Mouse (Mus musculus) fat pad, adult 2 months (tissue): ENCODE measurements at regions not wholly inside any gene's neighbourhood (a gene's known extent, or its start where the extent isn't known, plus 50 kb on each side); places are given as distances from the start of the nearest gene placed in this dataset.

Experiments used
- DNase-seq: peaks from one replicate; pipeline ENCODE4 v3.0.0-alpha.2; 2011; ENCODE audit warnings: low read depth, low spot score; ENCODE audit errors: extremely low read depth

DNA sequence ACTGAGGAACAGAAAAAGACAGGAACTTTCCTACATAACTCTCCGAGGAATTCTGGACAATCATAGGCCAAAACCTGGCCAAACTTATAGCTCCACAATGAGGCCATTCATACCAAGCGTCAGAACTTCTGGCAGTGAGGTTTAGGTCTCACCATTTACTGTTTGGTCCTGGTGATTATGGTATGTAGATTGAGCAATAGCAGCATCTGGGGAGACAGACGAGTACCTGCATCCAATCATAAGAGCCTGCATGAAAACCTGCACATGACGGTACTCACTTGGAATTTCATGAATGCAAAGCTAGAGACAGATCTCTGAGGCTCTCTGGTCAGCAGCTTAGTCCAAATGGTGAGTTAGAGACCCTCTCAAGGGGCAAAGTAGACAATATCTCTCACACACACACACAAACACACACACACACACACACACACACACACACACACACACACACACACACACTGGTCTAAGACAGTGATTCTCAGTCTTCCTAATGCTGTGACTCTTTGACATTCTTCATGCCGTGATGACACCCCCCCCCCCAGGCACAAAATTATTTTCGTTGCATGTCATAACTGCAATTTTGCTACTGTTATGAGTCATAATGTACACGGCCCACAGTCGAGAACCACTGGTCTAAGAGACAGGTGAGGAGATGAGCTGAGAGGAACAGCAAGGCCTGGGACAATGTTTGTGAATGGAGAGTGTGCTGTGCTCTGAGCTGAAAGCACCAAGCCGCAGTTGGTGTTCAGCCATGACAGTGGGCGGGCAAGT is 522.6 kb upstream of the Atp11b start:
- DNase-seq, result no peak

DNA sequence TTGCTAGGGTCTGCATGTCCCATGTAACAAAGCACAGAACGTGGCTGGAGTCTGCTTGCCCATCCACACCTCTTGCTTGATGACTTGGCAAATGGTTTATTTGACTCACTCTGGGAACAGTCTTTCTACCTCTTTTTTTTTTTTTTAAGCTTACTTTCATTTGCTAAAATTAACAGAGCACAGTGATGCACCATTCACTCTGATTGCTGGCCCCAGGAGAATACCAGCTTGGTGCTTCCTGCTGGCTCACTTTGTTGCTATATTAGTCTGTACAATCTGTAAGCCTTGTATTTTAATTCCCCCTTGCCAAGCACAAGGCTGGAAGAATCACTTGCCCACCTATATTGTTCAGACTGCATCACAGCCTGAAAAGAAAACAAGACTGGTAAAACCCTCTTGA is 521.4 kb upstream of the Atp11b start:
- no peak for DNase-seq

DNA sequence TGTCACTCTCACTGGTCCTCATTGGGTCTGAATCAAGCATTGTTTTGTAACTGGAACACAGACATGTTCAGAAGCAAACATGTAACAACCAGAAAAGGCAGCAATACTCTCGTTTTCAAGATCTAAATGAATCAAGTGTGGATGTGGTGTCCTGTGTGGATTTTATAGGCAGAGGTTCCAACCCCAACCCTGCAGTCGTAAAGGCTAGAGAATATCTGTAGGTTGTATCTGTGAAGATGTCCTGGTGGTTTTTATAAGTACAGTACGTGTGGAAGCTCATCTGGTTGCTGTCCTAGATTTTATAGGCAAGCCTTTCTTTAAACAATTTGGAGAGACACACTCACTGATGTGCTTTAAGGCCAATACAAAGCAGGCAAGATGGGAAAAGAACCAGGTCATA is 518.8 kb upstream of the Atp11b start:
- no peak for DNase-seq

DNA sequence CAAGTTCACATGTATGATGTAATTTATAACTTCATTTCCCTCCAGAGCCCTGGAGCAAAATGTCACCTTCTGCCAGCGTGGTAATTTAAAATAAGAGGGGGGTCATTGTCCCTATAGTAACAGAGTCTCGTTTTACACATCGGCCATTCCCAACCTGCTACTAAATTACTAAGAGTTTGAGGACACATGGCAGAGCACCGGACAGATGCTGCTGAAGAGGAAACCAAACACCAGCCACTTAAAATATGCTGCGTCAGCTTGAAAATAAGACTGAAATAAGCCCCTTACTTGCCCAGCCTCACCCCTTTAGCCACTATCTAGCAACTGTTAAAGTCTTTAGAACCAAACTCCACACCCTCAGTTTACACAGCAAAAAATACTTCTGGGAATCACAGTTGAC is 518.1 kb upstream of the Atp11b start:
- no peak for DNase-seq

DNA sequence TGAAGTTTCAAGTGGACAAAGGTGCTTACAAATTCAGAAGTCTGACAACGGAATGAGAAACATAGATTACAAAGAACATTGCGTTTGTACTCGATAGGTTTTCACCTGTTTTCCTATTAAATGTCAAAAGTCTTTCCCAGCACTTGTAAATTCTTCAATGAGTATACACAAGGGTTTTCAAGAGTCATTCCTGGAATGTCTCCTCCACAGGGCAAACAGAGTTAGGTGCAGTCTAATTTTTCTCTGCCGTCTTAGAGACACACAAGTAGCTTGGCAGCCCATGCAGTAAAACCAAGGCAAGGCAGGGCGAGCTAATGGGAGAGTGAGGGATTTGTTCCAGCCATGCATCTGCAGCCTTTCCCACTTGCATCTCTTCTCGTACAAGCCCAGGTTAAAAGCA is 516.6 kb upstream of the Atp11b start:
- no peak for DNase-seq

DNA sequence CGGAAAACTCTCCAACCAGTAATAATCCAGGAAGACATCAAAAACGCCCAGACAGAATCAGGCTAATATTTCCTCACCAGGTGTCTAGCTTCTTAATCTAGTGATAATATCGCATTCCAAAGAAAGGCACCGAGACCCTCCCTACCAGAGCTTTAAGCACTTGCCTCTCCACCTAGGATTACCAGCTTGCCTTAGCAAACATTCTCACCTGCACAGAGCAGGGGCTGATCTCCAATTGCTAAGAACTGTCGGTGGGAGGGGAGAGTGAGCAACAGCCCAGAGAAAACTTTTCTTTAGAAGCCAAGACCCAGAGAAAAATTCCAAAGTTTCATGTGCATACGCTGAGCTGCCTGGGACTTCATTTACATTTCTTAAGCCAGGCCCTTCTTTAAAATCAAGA is 511.6 kb upstream of the Atp11b start:
- DNase-seq, result no peak

DNA sequence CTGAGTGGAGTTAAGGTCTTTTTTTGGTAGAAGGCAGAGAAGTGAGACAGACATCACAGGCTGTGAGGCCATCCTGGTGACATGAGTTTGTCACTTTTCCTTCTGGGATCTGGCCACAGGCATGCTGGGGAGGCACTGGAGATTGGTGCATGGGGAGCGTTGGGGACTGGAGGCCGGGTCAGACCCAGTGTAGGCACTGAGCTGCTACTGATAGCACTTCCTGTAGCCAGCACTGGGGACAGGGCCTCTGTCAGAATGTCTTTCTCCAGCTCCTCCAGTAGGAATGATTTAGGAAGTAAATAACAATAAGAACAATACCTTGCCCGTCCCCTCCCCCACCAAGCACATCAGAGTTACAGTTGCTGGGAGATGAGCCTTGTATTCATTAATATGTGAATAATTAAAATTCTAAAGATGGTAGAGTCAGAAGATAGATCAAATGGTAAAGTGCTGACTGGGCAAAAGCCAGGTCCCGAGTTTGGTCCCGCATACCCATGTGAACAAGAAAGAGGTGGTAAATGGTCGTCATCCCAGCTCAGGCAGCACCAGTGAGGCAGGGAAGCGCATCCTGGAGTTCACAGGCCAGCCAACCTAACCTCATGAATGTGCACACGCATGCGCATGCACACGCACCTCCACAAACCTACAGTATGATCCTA is 510.9 kb upstream of the Atp11b start:
- DNase-seq, result no peak

DNA sequence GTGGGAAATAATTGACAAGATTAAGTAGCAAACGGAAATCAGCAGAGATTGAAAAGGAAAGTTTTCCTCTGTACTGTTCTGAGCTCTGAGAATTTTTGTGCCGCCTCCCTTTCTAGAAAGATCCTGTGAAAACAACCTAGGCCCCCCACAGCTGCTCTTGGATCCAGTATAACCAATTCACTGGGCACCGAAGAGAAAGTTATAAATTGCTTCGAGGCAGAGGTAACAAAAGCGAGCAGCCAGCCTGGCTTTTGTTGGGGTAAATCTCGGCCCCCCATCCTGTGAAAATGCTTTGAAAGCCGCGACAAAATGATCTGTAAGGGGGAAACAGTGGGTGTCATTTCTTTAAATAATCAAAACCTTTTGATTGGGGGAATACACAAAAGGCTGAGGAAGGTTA is 508.9 kb upstream of the Atp11b start:
- DNase-seq, result no peak

DNA sequence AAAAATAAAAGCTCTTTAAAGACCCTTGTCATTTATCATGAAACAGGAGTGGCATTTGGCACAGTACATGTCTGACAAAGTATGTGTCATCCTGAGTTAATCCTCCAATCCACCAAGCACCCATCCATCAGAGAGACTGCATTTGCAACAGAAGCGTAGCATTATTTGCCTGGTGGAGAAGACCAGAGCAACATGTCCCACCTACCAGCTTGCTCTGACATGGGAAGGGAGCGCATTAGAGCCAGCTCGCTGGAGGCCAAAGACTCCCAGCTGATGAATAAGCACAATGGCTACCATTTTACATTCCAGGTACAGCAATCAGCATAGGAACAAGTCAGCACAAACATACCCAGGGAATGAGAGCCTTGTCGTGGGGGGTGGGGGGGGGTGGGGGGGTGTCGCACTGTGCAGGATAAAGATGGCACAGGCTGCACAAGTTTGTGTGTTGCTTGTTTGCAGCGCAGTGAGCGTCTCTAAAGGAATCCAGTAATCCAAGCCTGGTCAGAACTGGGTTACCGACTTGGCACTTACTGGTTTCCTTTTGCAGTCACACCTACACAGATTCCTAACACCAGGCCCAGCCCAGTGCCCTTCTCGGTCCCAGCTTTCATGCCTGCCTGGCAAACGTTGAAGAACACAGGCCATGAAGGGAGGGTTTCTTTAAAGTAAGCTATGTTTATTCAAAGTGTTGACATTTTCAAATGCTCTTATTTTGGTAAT is 507.8 kb upstream of the Atp11b start:
- no peak for DNase-seq

DNA sequence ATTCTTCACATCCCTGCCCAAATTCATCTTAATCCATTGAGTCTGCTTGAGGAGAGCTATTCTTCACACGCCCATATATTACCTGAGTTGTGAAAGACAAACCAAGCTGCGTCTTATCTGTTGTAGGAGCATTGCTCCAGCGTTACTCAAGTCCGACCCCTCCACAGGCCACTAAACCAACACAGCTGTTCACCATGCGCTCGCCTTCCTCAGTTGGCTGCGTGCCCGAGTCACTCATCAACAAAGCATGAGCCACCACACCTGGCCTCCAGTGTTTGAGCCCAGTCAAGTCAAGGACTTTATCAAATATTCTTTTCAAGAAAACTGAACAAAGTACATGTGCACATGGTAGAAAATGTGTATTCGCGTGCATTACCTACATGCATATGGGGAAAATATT is 504.7 kb upstream of the Atp11b start:
- DNase-seq, result no peak

DNA sequence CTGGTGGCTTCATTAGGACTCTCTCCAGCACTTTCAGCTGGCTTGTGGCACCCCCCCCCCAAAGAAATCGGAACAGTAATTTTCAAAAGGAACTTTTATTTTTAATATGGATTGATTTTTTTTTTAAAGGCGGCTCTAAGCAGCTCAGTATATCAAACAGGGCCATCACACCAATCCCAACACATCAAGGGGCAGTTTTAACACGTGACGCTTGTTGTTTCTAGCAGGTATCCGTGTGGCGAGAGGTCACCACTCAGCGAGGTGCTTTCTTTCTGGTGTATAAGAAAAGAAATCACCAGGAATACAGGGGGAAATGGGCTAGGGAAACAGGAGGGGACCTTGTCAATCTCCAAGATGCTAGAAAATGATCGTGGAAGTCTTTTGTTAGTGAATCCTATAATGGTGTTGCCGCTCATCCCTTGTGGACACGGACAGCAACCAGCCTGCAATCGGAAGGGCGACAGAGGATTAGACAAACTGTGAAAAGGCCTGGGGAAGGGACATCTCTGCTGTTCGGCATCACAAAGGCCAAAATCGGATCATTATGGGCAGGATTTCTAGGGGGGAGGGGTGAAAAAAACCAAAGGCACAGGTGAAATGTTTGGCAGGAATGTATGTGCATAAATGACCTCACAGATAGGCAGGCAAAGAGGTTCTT is 503.7 kb upstream of the Atp11b start:
- no peak for DNase-seq

DNA sequence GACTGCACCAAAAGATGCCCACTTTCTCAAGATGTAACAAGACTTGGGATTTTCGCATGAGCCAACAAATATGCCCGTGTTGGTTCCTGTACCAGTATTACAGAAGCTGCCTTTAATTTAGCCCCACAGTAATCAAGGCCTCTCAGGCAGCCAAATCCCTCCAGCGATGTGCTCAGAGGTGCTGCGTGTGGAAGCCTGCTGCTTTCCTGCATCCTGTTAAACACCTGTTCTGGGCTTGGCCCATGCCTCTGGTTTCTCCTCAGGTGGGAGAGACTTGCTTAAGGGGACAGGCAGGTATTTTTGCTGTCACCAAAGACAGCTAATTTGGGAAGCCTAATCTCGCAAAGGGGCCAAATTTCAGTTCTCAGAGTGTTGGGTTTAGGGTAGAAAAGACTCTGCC is 500.0 kb upstream of the Atp11b start:
- peak; percentile 25 for DNase-seq

DNA sequence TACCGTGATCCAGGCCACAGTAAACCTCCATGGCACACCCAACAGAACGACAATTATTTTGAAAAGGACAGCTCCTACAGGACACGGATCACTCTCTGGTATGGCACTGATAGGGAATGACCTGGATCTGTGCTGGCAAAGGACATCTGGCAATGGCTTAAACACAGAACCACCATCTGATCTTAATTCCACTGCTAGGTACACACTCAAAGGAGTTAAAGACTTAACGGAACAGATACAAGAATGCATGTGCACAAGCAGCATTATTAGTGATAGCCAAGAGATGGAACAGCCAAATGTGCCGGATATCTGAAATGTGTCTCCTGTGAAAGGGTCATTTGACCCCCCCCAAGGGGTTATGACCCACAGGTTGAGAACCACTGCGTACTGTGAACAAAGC is 493.0 kb upstream of the Atp11b start:
- DNase-seq, result no peak

DNA sequence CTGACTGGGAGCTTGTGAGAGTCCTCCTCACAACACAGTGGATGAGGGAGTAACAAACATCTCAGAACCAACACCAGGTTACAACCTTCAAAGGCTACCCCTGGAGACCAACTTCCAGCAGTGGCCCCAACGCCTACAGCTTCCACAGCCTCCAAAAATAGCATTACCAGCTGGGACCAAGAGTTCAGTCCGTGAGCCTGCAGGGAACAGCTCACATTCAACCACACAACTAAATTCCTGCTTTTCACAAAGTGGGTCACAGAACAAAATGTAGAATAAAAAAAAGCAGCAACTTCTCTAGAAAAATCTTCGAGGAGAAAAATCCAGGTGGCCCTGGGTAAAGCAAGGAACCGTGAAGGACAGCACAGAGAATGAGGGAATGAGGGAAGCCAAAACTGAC is 485.0 kb upstream of the Atp11b start:
- no peak for DNase-seq

DNA sequence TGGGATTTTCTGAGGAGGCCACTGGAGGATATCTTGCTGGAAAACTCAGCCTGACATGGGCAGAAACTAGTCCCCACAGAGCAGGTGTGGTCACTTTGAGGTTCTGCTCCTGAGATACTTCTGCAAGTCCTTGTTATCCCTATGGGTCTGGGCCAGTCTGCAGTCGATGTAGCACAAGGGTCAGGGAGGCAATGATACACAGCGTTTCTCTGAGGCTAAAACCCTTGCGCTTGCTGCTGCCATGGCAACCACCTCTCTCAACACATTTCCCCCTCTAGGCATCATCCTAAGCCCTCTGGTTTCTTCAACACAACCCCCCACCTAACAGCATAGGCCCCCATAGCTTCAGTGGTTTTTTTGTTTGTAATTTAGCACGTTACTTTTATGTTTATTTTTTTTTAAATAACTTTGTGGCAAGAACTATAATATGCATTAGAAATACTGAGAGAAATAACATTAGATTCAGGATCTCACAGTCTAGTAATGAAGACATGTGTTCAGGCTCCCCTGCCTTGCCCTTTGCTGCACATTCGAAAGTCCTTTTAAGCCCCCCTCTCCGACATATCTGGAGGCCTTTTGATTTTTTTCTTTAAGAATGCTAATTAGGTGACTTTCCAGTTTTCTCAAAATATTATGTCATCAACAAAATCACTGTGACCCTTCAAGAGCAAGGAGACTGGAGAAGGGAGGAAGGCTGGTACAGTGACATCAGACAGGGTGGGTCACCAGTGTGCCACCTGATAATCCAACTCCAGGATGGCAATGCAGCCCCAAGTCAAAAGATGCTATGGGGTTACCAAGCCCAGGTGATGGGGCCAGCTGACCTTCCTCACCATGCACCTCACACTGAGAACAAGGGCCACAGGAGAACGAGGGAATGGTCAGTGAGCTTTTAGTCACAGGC is 483.7 kb upstream of the Atp11b start:
- DNase-seq, result no peak

DNA sequence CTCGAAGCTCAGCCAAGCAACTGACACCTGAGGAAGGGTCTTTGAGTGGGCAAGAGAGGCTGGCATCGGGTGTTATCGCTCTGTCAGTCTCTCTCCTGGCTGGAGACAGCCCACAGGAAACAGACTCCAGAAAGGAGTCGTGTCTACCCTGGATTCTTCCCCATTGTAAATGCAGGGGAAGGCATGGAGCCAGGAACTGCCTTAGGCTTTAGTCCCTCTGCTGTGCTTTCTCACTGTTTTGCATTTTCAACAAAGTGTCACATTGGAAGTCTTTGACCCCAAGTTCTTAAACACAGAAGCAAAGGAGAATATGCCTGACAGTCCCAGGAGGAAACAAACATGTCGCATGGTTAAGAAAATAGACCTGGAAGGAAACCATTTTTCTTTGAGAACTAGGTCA is 480.4 kb upstream of the Atp11b start:
- DNase-seq, result no peak

DNA sequence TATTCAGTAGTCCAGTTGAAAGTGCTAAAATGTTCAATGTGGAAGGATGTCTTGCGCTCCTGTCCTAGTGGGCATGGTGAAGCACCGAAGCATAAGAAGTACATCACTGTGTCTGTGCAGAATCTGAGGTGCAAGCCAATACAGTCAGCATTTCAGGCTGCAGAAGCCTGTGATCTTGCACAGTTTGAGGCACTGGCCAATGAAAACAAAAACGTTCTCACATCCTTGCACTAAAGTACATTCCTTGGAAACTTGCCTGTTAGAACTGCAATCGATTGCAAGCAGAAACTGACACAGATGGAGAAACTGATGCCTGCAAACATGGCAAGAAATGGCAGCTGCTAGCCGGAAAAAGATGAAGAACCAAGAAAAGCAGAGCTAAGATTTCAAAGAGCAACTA is 472.9 kb upstream of the Atp11b start:
- DNase-seq, result peak; percentile 47

DNA sequence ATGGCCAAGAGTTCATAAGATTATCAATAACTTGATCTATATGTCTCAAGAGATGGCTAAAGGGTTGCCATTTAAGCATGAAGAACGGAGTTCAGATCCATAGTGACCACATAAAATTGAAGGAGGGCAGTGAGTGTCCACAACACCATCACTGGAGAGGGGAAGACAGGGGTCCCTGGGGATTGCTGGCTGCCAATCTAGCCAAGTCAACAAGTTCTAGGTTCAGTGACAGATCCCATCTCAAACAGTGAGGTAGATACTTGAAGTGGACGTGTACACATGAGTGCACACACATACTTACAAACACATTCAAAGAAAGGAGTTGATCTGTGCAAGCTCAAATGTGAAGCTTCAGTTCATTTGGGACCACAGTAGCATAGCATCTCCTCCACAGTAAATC is 471.8 kb upstream of the Atp11b start:
- no peak for DNase-seq

DNA sequence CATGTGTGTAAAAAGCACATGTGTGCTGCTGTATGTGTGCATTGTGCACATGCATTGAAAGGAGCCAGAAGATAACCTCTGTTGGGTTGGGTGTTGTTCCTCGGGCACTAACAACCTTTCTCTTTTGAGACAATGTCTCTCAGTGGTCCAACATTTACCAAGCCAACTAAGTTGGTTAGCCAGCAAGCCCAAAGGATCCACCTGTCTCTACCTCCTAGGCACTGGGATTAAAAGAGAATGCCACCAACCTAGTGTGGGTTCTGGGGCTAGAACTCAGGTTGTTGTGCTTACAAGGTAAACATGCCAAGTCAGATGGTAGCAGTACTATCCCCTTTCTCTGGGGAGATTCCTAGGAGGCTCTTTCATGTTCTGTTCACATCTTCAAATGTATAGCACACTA is 459.1 kb upstream of the Atp11b start:
- DNase-seq, result no peak

DNA sequence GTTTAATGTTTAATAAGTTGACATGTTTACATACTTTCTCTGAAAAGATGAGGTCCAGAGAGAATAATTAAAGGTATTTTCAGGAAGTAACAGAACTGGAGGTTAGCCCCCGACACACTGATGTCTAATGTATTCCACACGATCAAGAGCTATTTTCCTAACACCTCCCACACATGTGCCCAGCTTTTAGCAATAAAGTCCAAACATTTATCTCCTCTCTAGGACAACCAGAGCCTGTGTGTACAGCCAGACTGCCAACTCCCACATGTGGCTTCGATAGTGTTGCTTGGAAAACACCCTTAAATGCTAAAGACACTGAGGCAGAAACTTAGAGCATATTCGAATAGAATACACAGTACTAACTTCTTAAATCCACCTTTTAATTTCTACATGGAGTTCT is 458.2 kb upstream of the Atp11b start:
- no peak for DNase-seq

DNA sequence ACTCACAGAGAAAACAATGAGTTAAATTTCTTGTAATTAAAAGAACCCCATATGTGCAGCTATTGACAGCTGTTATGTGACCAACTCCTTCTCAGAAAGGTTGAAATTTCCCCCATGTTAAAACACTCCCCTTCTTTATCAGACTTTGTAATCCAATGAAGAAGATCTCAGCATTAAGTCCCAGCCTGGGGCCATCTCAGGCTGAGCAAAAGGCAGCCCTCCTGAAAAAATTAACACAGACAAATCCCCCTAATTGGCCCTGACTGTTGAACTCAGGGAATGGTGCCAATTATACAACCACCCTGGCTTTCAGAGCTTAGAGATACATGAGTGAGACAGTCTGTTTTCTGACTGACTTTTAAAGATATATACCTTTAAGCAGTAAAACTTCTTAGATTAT is 454.9 kb upstream of the Atp11b start:
- DNase-seq, result no peak
